Mouse (Mus musculus) hindbrain, embryonic 15.5 days (tissue): ENCODE results near the gene Ighmbp2. TPM values are rescaled to one million over a fixed set of nuclear protein-coding genes. Genes with fewer than 3 reads are reported as not detected.

Experiments
- ATAC-seq: fragments of 200-750 bp; cut with Nextera tagmentation; 2 replicates; pipeline ENCODE4 v1.8.0; 2017; ENCODE audit warnings: low read depth, moderate number of reproducible peaks, moderate TSS enrichment; ENCODE audit not compliant: low FRiP score
- H3K27ac ChIP-seq: fragments of 300-500 bp; sonication (generic); replicated peaks from 2 replicates; pipeline ENCODE4 v1.5.1; 2015; ENCODE audit warnings: mild to moderate bottlenecking, inconsistent platforms
- H3K27me3 ChIP-seq: fragments of 300-500 bp; sonication (generic); 2 replicates; pipeline ENCODE4 v1.6.1; 2015; ENCODE audit warnings: control low read depth, inconsistent platforms
- H3K36me3 ChIP-seq: fragments of 300-500 bp; sonication (generic); 2 replicates; pipeline ENCODE4 v1.6.1; 2015; ENCODE audit warnings: control low read depth, inconsistent platforms
- H3K4me1 ChIP-seq: fragments of 300-500 bp; sonication (generic); replicated peaks from 2 replicates; pipeline ENCODE4 v1.6.1; 2015; ENCODE audit warnings: control low read depth, inconsistent platforms
- H3K4me2 ChIP-seq: fragments of 300-500 bp; sonication (generic); 2 replicates; pipeline ENCODE4 v1.6.1; 2015; ENCODE audit warnings: moderate library complexity, mild to moderate bottlenecking, inconsistent platforms
- H3K4me3 ChIP-seq: fragments of 300-500 bp; sonication (generic); 2 replicates; pipeline ENCODE4 v1.5.1; 2015; ENCODE audit warnings: mild to moderate bottlenecking, inconsistent platforms
- H3K9ac ChIP-seq: fragments of 300-500 bp; sonication (generic); 2 replicates; pipeline ENCODE4 v1.6.1; 2015; ENCODE audit warnings: inconsistent platforms
- H3K9me3 ChIP-seq: fragments of 300-500 bp; sonication (generic); 2 replicates; pipeline ENCODE4 v1.6.1; 2016; ENCODE audit warnings: control low read depth, inconsistent platforms
- WGBS: fragments of 180-500 bp; shearing (Covaris S2); methylation state at CpG from one replicate; pipeline ENCODE4 v1.1.7; 2015; 5-methylcytosine and 5-hydroxymethylcytosine counted together
- polyA plus RNA-seq: library from polyadenylated mRNA; unstranded; fragments of >200 nt; fragmentation: Nextera tagmentation; extraction: Ambion mirVana; gene quantifications from 2 replicates; pipeline ENCODE4 v1.2.1, GENCODE M21; 2015

Ighmbp2 gene
- polyA plus RNA-seq: 9.9 and 11.6 TPM in 2 replicates

- WGBS: under 1% methylated on average over 49 of the region's 49 CpGs
- Histone ChIP-seq H3K4me2 (peak within 1 kb of the TSS; percentile 68), H3K9me3 (no peaks in the 10 kb centered on the region), H3K27ac (peak within 1 kb of the TSS; percentile 47), H3K4me3 (peak within 1 kb of the TSS; percentile 71), H3K36me3 (peaks cover 30% of the 10 kb centered on the region), H3K9ac (peak within 1 kb of the TSS; percentile 80), H3K27me3 (no peaks in the 10 kb centered on the region), H3K4me1 (peaks cover 24% of the 10 kb centered on the region)
- peak; percentile 93 for ATAC-seq
Observed at GRCm38 (mm10) chr19:3282572-3283467, at the start of gene Ighmbp2, which contains the start of gene Mrpl21. TSS of gene Ighmbp2 (minus strand) at chr19:3283017. TSS of gene Mrpl21 (plus strand) at chr19:3282901.

GRCm38 (mm10) chr19:3326479-3327047 is 43.7 kb upstream of the Ighmbp2 start:
- no peak for ATAC-seq
- no peak overlapping the region for H3K9ac ChIP-seq
- H3K4me1 ChIP-seq: peaks cover 33% of the 10 kb centered on the region
- H3K36me3 ChIP-seq: no peaks in the 10 kb centered on the region
- peak overlapping the region; percentile 88 for H3K27ac ChIP-seq
- no peaks in the 10 kb centered on the region for H3K9me3 ChIP-seq
- peaks cover 19% of the 10 kb centered on the region for H3K27me3 ChIP-seq
- WGBS: 80% methylated on average over 12 of the region's 12 CpGs
- no peak overlapping the region for H3K4me3 ChIP-seq
- H3K4me2 ChIP-seq: peak overlapping the region; percentile 84; the same call in 1 of the 2 replicates

GRCm38 (mm10) chr19:3325771-3326478 is 43.1 kb upstream of the Ighmbp2 start:
- Histone ChIP-seq H3K9ac (no peak overlapping the region), H3K4me3 (peak overlapping the region; percentile 51), H3K36me3 (no peaks in the 10 kb centered on the region), H3K4me1 (peaks cover 35% of the 10 kb centered on the region), H3K9me3 (no peaks in the 10 kb centered on the region), H3K4me2 (peak overlapping the region; percentile 84), H3K27ac (peak overlapping the region; percentile 88), H3K27me3 (peaks cover 24% of the 10 kb centered on the region)
- no peak for ATAC-seq
- 34% methylated on average over 15 of the region's 15 CpGs for WGBS

- H3K27ac ChIP-seq: peak overlapping the region; percentile 88
- peak overlapping the region; percentile 84 for H3K4me2 ChIP-seq
- peak overlapping the region; percentile 44 for H3K9ac ChIP-seq
- peak; percentile 77 for ATAC-seq
- WGBS: under 1% methylated on average over 59 of the region's 59 CpGs
- H3K36me3 ChIP-seq: no peaks in the 10 kb centered on the region
- peak overlapping the region; percentile 51 for H3K4me3 ChIP-seq
- peaks cover 35% of the 10 kb centered on the region for H3K4me1 ChIP-seq
- no peaks in the 10 kb centered on the region for H3K9me3 ChIP-seq
- peaks cover 32% of the 10 kb centered on the region for H3K27me3 ChIP-seq
Observed at GRCm38 (mm10) chr19:3324931-3325711, 42.3 kb upstream of the Ighmbp2 start.

- H3K9ac ChIP-seq: peak overlapping the region; percentile 46
- no peaks in the 10 kb centered on the region for H3K9me3 ChIP-seq
- WGBS: 1% methylated on average over 17 of the region's 17 CpGs
- ATAC-seq: no peak
- peaks cover 35% of the 10 kb centered on the region for H3K4me1 ChIP-seq
- H3K4me3 ChIP-seq: peak overlapping the region; percentile 51
- H3K27me3 ChIP-seq: peaks cover 36% of the 10 kb centered on the region
- peak overlapping the region; percentile 88 for H3K27ac ChIP-seq
- H3K36me3 ChIP-seq: no peaks in the 10 kb centered on the region
- peak overlapping the region; percentile 84 for H3K4me2 ChIP-seq
Observed at GRCm38 (mm10) chr19:3324271-3324811, 41.5 kb upstream of the Ighmbp2 start.

GRCm38 (mm10) chr19:3323753-3324270 is 41.0 kb upstream of the Ighmbp2 start:
- H3K4me1 ChIP-seq: peaks cover 35% of the 10 kb centered on the region
- peak overlapping the region; percentile 88 for H3K27ac ChIP-seq
- WGBS: 1% methylated on average over 34 of the region's 34 CpGs
- H3K9me3 ChIP-seq: no peaks in the 10 kb centered on the region
- H3K9ac ChIP-seq: peak overlapping the region; percentile 46
- no peaks in the 10 kb centered on the region for H3K36me3 ChIP-seq
- H3K4me2 ChIP-seq: peak overlapping the region; percentile 84
- H3K4me3 ChIP-seq: peak overlapping the region; percentile 51
- peaks cover 36% of the 10 kb centered on the region for H3K27me3 ChIP-seq
- peak; percentile 10; the same call in 1 of the 2 replicates for ATAC-seq

GRCm38 (mm10) chr19:3323201-3323621 is 40.4 kb upstream of the Ighmbp2 start:
- under 1% methylated on average over 46 of the region's 47 CpGs for WGBS
- H3K27ac ChIP-seq: peak overlapping the region; percentile 88; the same call in 1 of the 2 replicates
- H3K4me3 ChIP-seq: peak overlapping the region; percentile 51
- ATAC-seq: peak; percentile 74
- peak overlapping the region; percentile 84 for H3K4me2 ChIP-seq
- peaks cover 36% of the 10 kb centered on the region for H3K27me3 ChIP-seq
- peaks cover 35% of the 10 kb centered on the region for H3K4me1 ChIP-seq
- H3K36me3 ChIP-seq: no peaks in the 10 kb centered on the region
- H3K9ac ChIP-seq: peak overlapping the region; percentile 46
- H3K9me3 ChIP-seq: no peaks in the 10 kb centered on the region

- Histone ChIP-seq H3K27me3 (peaks cover 36% of the 10 kb centered on the region), H3K36me3 (no peaks in the 10 kb centered on the region), H3K9me3 (no peaks in the 10 kb centered on the region), H3K27ac (peak within 1 kb of the TSS; percentile 88; the same call in 1 of the 2 replicates), H3K9ac (peak within 1 kb of the TSS; percentile 46), H3K4me2 (peak within 1 kb of the TSS; percentile 84), H3K4me1 (peaks cover 35% of the 10 kb centered on the region), H3K4me3 (peak within 1 kb of the TSS; percentile 51)
- 3% methylated on average over 26 of the region's 26 CpGs for WGBS
- ATAC-seq: no peak
Observed at GRCm38 (mm10) chr19:3322261-3322969, 39.6 kb upstream of the Ighmbp2 start, which contains the start of gene Cpt1a. TSS of gene Cpt1a (plus strand) at chr19:3322334.

GRCm38 (mm10) chr19:3321617-3322016 is 38.8 kb upstream of the Ighmbp2 start:
- H3K36me3 ChIP-seq: no peaks in the 10 kb centered on the region
- peaks cover 36% of the 10 kb centered on the region for H3K27me3 ChIP-seq
- no peak overlapping the region for H3K9ac ChIP-seq
- peaks cover 35% of the 10 kb centered on the region for H3K4me1 ChIP-seq
- H3K4me2 ChIP-seq: peak overlapping the region; percentile 84
- peak overlapping the region; percentile 51; the same call in 1 of the 2 replicates for H3K4me3 ChIP-seq
- no peak overlapping the region for H3K27ac ChIP-seq
- no peak for ATAC-seq
- H3K9me3 ChIP-seq: no peaks in the 10 kb centered on the region
- 8% methylated on average over 11 of the region's 11 CpGs for WGBS

- peaks cover 36% of the 10 kb centered on the region for H3K27me3 ChIP-seq
- H3K4me3 ChIP-seq: no peak overlapping the region
- ATAC-seq: no peak
- no peak overlapping the region for H3K4me2 ChIP-seq
- no peak overlapping the region for H3K9ac ChIP-seq
- peaks cover 35% of the 10 kb centered on the region for H3K4me1 ChIP-seq
- 85% methylated on average over 3 of the region's 3 CpGs for WGBS
- no peaks in the 10 kb centered on the region for H3K9me3 ChIP-seq
- no peak overlapping the region for H3K27ac ChIP-seq
- no peaks in the 10 kb centered on the region for H3K36me3 ChIP-seq
Observed at GRCm38 (mm10) chr19:3320801-3321200, 38.0 kb upstream of the Ighmbp2 start.
